Mouse (Mus musculus) ES-E14 (cell line): ENCODE measurements around the gene Ric8b. TPM values are rescaled to one million over a fixed set of nuclear protein-coding genes. Genes with fewer than 3 reads are reported as not detected.

Source experiments
- DNase-seq: peaks from one replicate; pipeline ENCODE4 v3.0.0-alpha.2; 2013; ENCODE audit warnings: low read depth, low spot score
- H3K27ac ChIP-seq: 2 replicates; pipeline ENCODE4 v1.5.1; 2012; ENCODE audit warnings: low read depth, mild to moderate bottlenecking, low read length, moderate library complexity, mixed read lengths; ENCODE audit not compliant: poor library complexity, insufficient read depth, severe bottlenecking
- H3K36me3 ChIP-seq: 2 replicates; pipeline ENCODE4 v1.6.1; 2012; ENCODE audit warnings: mild to moderate bottlenecking, low read length, moderate library complexity, mixed read lengths; ENCODE audit not compliant: control insufficient read depth, poor library complexity, insufficient read depth, severe bottlenecking
- H3K4me1 ChIP-seq, 2 experiments: fragments of 150-350 bp in 1 of 2; sonication (generic) in 1 of 2; 2 replicates each; pipeline ENCODE4 v1.6.1; 2012; ENCODE audit warnings: low read length in 2 of 2, mild to moderate bottlenecking in 1 of 2, mixed read lengths in 1 of 2; ENCODE audit not compliant: control insufficient read depth in 2 of 2, insufficient read depth in 2 of 2, poor library complexity in 1 of 2
- H3K4me3 ChIP-seq, 2 experiments: fragments of 150-350 bp in 1 of 2; sonication (generic) in 1 of 2; 2 replicates each; pipeline ENCODE4 v1.5.1; 2012; ENCODE audit warnings: low read length in 2 of 2, low read depth in 1 of 2, mild to moderate bottlenecking in 1 of 2, mixed read lengths in 1 of 2; ENCODE audit not compliant: insufficient read depth in 1 of 2, poor library complexity in 1 of 2, severe bottlenecking in 1 of 2
- H3K9ac ChIP-seq: 2 replicates; pipeline ENCODE4 v1.6.1; 2012; ENCODE audit warnings: low read depth, mild to moderate bottlenecking, low read length, mixed read lengths; ENCODE audit not compliant: poor library complexity, insufficient read depth, severe bottlenecking
- H3K9me3 ChIP-seq: fragments of 150-350 bp; sonication (generic); 2 replicates; pipeline ENCODE4 v1.6.1; 2012; ENCODE audit warnings: low read depth, mild to moderate bottlenecking, low read length; ENCODE audit not compliant: control insufficient read depth, insufficient read depth
- CHD2 ChIP-seq: IDR thresholded peaks from 2 replicates; pipeline ENCODE4 v1.6.1; 2014; ENCODE audit warnings: mild to moderate bottlenecking, low read depth, low read length, inconsistent platforms
- HCFC1 ChIP-seq: IDR thresholded peaks from 2 replicates; pipeline ENCODE4 v1.6.1; 2012; ENCODE audit warnings: low read length, inconsistent platforms, borderline replicate concordance; ENCODE audit not compliant: insufficient read depth
- MAFK ChIP-seq: IDR thresholded peaks from 2 replicates; pipeline ENCODE4 v1.6.1; 2014; ENCODE audit warnings: mild to moderate bottlenecking, low read depth, low read length, inconsistent platforms; ENCODE audit not compliant: insufficient read depth
- ZC3H11A ChIP-seq: IDR thresholded peaks from 2 replicates; pipeline ENCODE4 v1.6.1; 2012; ENCODE audit warnings: low read depth, mild to moderate bottlenecking, inconsistent platforms, low read length, borderline replicate concordance
- ZNF384 ChIP-seq: IDR thresholded peaks from 2 replicates; pipeline ENCODE4 v1.6.1; 2012; ENCODE audit warnings: low read depth, low read length, inconsistent platforms
- in situ Hi-C, 2 experiments: fragments of 600-800 bp; cut with MboI; formaldehyde crosslinking; loops; one replicate each; pipeline ENCODE4 v1.15.1; 2025; ENCODE audit warnings: low sequenced_read_pairs in 2 of 2, inconsistent platforms in 1 of 2; ENCODE audit not compliant: unreplicated experiment in 2 of 2
- total RNA-seq: library from RNA; depleted of rRNA; stranded (reverse); fragments of 300-350 nt; gene quantifications from 2 replicates; pipeline ENCODE4 v1.2.3, GENCODE M21; 2012

Ric8b gene
- total RNA-seq, 1 experiment = 17.2 TPM

DNA sequence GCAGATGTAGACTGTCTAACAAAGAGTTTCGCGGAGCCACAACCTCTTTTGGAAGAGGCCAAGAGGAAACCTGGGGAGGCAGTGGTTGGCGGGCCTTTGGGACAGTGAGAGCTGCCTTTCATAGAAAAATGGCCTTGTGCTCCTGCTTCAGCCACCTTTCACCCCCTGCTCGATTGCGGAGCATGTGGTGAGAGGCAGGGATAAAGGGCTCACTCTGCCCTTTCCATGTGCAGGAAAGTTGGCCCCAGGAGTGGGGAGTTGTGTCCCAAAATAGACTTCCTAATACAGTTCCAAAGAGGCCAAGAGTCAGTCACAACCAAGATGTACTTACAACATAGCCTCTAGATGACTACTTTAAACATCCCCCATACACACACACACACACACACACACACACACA is 15.7 kb upstream of the Ric8b start:
- Histone ChIP-seq H3K27ac (no peak overlapping the region), H3K9me3 (no peaks in the 10 kb centered on the region), H3K4me3 (no peak overlapping the region), H3K4me1 (peaks cover 0 to 20% of the 10 kb centered on the region in 2 experiments; a peak in 2 of 4 replicates), H3K9ac (no peak overlapping the region), H3K36me3 (no peaks in the 10 kb centered on the region)
- TF ChIP-seq CHD2 (no peak), MAFK (no peak), HCFC1 (no peak), ZNF384 (no peak), ZC3H11A (no peak)
- DNase-seq = no peak
- in situ Hi-C loops = no loop called here

DNA sequence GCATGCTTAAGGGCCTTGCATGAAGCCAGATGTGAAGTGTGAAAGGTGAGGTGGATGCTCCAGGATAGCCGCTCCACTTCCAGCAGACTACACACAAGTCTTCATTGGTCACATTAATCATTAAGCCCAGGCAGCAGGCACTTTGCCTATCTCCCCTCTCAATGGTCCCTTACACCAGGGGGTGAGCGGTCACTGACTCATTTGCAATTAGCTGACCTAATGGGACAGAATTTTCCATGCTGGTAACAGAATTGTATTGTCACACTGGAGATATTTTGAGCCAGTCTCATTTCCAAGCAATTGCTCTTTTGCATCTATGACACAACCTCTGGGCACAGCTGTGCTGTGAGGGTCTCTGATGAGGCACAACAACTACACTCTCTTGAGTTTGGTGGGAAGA is 15.2 kb upstream of the Ric8b start:
- Histone ChIP-seq H3K4me3 (no peak overlapping the region), H3K9ac (no peak overlapping the region), H3K36me3 (no peaks in the 10 kb centered on the region), H3K9me3 (no peaks in the 10 kb centered on the region), H3K4me1 (peaks cover 0 to 20% of the 10 kb centered on the region in 2 experiments; a peak in 2 of 4 replicates), H3K27ac (no peak overlapping the region)
- no peak for TF ChIP-seq ZNF384
- TF ChIP-seq CHD2 = no peak
- TF ChIP-seq ZC3H11A = no peak
- no peak for TF ChIP-seq HCFC1
- no peak for TF ChIP-seq MAFK
- no peak for DNase-seq
- in situ Hi-C loops = no loop called here

DNA sequence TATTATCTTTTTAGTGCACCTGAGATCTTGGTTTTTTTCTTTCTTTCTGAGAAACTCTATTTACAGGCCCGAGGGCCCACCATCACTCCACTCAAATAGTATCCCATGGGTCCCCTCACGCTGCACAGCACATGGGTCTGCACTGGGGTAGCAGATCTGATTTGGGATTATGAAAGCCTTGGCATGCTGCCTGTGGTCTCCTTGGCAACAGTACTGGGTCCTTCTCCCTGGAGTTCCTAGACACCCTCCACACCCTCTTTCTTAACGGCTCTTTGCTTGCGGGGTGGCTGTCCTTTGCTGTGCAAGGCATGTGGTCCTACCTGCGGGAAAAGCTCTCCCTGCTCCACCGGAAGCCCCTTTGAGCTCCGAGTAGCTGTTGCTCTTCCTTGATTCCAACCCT is 14.1 kb upstream of the Ric8b start:
- Histone ChIP-seq H3K36me3 (no peaks in the 10 kb centered on the region; the same call in 1 of the 2 replicates), H3K4me1 (peaks cover 0 to 14% of the 10 kb centered on the region in 2 experiments; a peak in 2 of 4 replicates), H3K9ac (no peak overlapping the region), H3K9me3 (no peaks in the 10 kb centered on the region), H3K4me3 (no peak overlapping the region), H3K27ac (no peak overlapping the region)
- in situ Hi-C loops = no loop called here
- no peak for DNase-seq
- TF ChIP-seq CHD2 = no peak
- no peak for TF ChIP-seq ZNF384
- TF ChIP-seq ZC3H11A = no peak
- TF ChIP-seq HCFC1 = no peak
- no peak for TF ChIP-seq MAFK

DNA sequence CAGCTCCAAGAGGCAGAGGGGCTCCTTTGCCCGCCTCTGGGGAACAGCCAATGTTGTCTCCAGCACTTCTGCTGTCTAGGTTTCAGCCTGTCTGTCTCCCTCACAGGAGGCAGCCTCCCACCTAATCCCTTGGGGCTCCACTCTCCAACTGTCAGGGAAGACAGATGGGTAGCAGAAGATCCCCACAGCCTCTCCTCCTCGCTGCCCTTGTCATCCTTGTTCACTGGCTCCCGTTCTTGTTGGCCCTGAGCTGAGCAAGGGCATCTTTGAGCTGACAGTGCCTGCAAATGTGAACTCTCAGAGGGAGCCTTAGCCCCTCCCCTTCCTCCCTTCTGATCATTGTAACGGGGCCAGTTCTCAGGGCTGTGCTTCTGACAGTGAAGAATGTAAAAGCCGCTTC is 13.7 kb upstream of the Ric8b start:
- peaks cover under 1 to 16% of the 10 kb centered on the region in 2 experiments; a peak in 2 of 4 replicates for H3K4me1 ChIP-seq
- 0 out of 4 replicates have a peak overlapping the region, but pooled peaks of 1 of the 2 experiments have one; percentile 7 for H3K4me3 ChIP-seq
- DNase-seq = no peak
- TF ChIP-seq HCFC1 (no peak), MAFK (no peak), ZNF384 (no peak), ZC3H11A (no peak), CHD2 (no peak)
- no peak overlapping the region for H3K27ac ChIP-seq
- in situ Hi-C loops = no loop called here
- no peaks in the 10 kb centered on the region; the same call in 1 of the 2 replicates for H3K36me3 ChIP-seq
- no peaks in the 10 kb centered on the region for H3K9me3 ChIP-seq
- H3K9ac ChIP-seq = 0 out of 2 replicates have a peak overlapping the region, but pooled peaks have one; percentile 16
